Mouse (Mus musculus) lung, adult 2 months (tissue): ENCODE data around the gene Slc45a3.

Experiments used
- CTCF ChIP-seq: fragments of 200-500 bp; IDR thresholded peaks from 2 replicates; pipeline ENCODE4 v1.5.1; 2011; ENCODE audit warnings: mild to moderate bottlenecking, low read length, control low read depth; ENCODE audit not compliant: insufficient read depth
- POLR2A ChIP-seq: fragments of 200-500 bp; IDR thresholded peaks from 2 replicates; pipeline ENCODE4 v1.6.1; 2011; ENCODE audit warnings: low read depth, mild to moderate bottlenecking, control low read depth, low read length, borderline replicate concordance; ENCODE audit errors: extremely low read depth

GRCm38 (mm10) chr1:131982907-131983306 lies 20.1 kb downstream of the Slc45a3 start:
- peak; percentile 97 for TF ChIP-seq CTCF
- no peak for TF ChIP-seq POLR2A
